Mouse (Mus musculus): ENCODE measurements around the gene Krtap5-2. TPM values are rescaled to one million over a fixed set of nuclear protein-coding genes. Genes with fewer than 3 reads are reported as not detected.
A peak's percentile ranks its signal among the peaks of the same experiment; 100 is the strongest.
"Not testable (repeated sequence)": the region's sequence is repeated elsewhere in the genome, so short reads cannot be mapped to it uniquely, and the experiment has no call there.

Krtap5-2 gene
- total RNA-seq (2021) = not detected
- long read RNA-seq, experiment 1 = 0 reads
- long read RNA-seq, experiment 2 = 0 reads

- DNase-seq (ENCODE audit: low spot score) = not testable (repeated sequence)
These were observed at the start of gene Krtap5-2 for GRCm38 (mm10) chr7:142175905-142176304. Gene Krtap5-2 (minus strand): TSS chr7:142176005.

- no peak for DNase-seq (ENCODE audit: low spot score)
These were observed 48.7 kb upstream of the Krtap5-2 start for GRCm38 (mm10) chr7:142224518-142224917.

GRCm38 (mm10) chr7:142212136-142212535 is 36.3 kb upstream of the Krtap5-2 start:
- not testable (repeated sequence) for DNase-seq (ENCODE audit: low spot score)

- DNase-seq (ENCODE audit: low spot score) = no peak
These were observed 35.8 kb upstream of the Krtap5-2 start, which contains the start of gene Gm7579 for GRCm38 (mm10) chr7:142211559-142211958. Gene Gm7579 (plus strand): TSS chr7:142211859.

GRCm38 (mm10) chr7:142206891-142207290 is 31.1 kb upstream of the Krtap5-2 start:
- DNase-seq (ENCODE audit: low spot score) = not testable (repeated sequence)

- no peak for DNase-seq (ENCODE audit: low spot score)
These were observed 29.7 kb upstream of the Krtap5-2 start for GRCm38 (mm10) chr7:142205488-142205887.

GRCm38 (mm10) chr7:142201064-142201463 is 25.3 kb upstream of the Krtap5-2 start, which contains the start of gene Krtap5-3:
Gene Krtap5-3 (plus strand): TSS chr7:142201364.
- no peak for DNase-seq (ENCODE audit: low spot score)

GRCm38 (mm10) chr7:142198748-142199147 is 22.9 kb upstream of the Krtap5-2 start:
- DNase-seq (ENCODE audit: low spot score) = no peak

GRCm38 (mm10) chr7:142190289-142190688 is 14.5 kb upstream of the Krtap5-2 start, which contains the start of gene Gm10153:
Gene Gm10153 (minus strand): TSS chr7:142190389.
- no peak for DNase-seq (ENCODE audit: low spot score)

- DNase-seq (ENCODE audit: low spot score) = no peak
These were observed 12.4 kb upstream of the Krtap5-2 start for GRCm38 (mm10) chr7:142188156-142188555.

- DNase-seq (ENCODE audit: low spot score) = no peak
These were observed 5.2 kb upstream of the Krtap5-2 start for GRCm38 (mm10) chr7:142181021-142181420.

- DNase-seq (ENCODE audit: low spot score) = no peak
These were observed 2.9 kb upstream of the Krtap5-2 start for GRCm38 (mm10) chr7:142178685-142179084.

GRCm38 (mm10) chr7:142169836-142170235 is 6.0 kb downstream of the Krtap5-2 start:
- DNase-seq (ENCODE audit: low spot score) = no peak

- not testable (repeated sequence) for DNase-seq (ENCODE audit: low spot score)
These were observed 10.2 kb downstream of the Krtap5-2 start, which contains the start of gene Gm4553 for GRCm38 (mm10) chr7:142165639-142166038. Gene Gm4553 (minus strand): TSS chr7:142165739.

GRCm38 (mm10) chr7:142159366-142159765 is 16.4 kb downstream of the Krtap5-2 start:
- DNase-seq (ENCODE audit: low spot score) = no peak

GRCm38 (mm10) chr7:142157013-142157412 is 18.8 kb downstream of the Krtap5-2 start, which contains the start of gene Gm29735:
Gene Gm29735 (minus strand): TSS chr7:142157113.
- DNase-seq (ENCODE audit: low spot score) = not testable (repeated sequence)

- DNase-seq (ENCODE audit: low spot score) = no peak
These were observed 20.5 kb downstream of the Krtap5-2 start for GRCm38 (mm10) chr7:142155308-142155707.

GRCm38 (mm10) chr7:142152191-142152590 is 23.6 kb downstream of the Krtap5-2 start:
- no peak for DNase-seq (ENCODE audit: low spot score)

GRCm38 (mm10) chr7:142148633-142149032 is 27.2 kb downstream of the Krtap5-2 start:
- no peak for DNase-seq (ENCODE audit: low spot score)

GRCm38 (mm10) chr7:142146033-142146432 is 29.8 kb downstream of the Krtap5-2 start:
- peak; percentile 56 for DNase-seq (ENCODE audit: low spot score)

- no peak for DNase-seq (ENCODE audit: low spot score)
These were observed 30.3 kb downstream of the Krtap5-2 start for GRCm38 (mm10) chr7:142145413-142145940.

- no peak for DNase-seq (ENCODE audit: low spot score)
These were observed 31.3 kb downstream of the Krtap5-2 start, which contains the start of gene Gm45337 for GRCm38 (mm10) chr7:142144507-142144906. Gene Gm45337 (minus strand): TSS chr7:142144607.

- not testable (repeated sequence) for DNase-seq (ENCODE audit: low spot score)
These were observed 32.2 kb downstream of the Krtap5-2 start for GRCm38 (mm10) chr7:142143506-142144010.
